Mouse (Mus musculus) bone marrow, adult 2 months (tissue): ENCODE measurements around the gene Nptn.

Experiments
- CTCF ChIP-seq: fragments of 200-500 bp; IDR thresholded peaks from 2 replicates; pipeline ENCODE4 v1.5.1; 2011; ENCODE audit warnings: low read length, control low read depth; ENCODE audit not compliant: control insufficient read depth, insufficient read depth
- POLR2A ChIP-seq: fragments of 200-500 bp; IDR thresholded peaks from 2 replicates; pipeline ENCODE4 v1.6.1; 2011; ENCODE audit warnings: low read depth, mild to moderate bottlenecking, control low read depth, low read length, borderline replicate concordance; ENCODE audit not compliant: control insufficient read depth

- TF ChIP-seq CTCF, result no peak
- no peak for TF ChIP-seq POLR2A
Measured at GRCm38 (mm10) chr9:58571001-58571400, 11.0 kb upstream of the Nptn start.
